Mouse (Mus musculus) bone marrow macrophage, adult 2 months (primary cell): Measurements from ENCODE around the gene Gm20388.

Experiments
- CTCF ChIP-seq: IDR thresholded peaks from 2 replicates; pipeline ENCODE4 v1.5.1; 2012; ENCODE audit warnings: low read depth, mild to moderate bottlenecking, low read length, moderate library complexity
- POLR2A ChIP-seq: IDR thresholded peaks from 2 replicates; pipeline ENCODE4 v1.6.1; 2012; ENCODE audit warnings: mild to moderate bottlenecking, low read depth, low read length, borderline replicate concordance

DNA sequence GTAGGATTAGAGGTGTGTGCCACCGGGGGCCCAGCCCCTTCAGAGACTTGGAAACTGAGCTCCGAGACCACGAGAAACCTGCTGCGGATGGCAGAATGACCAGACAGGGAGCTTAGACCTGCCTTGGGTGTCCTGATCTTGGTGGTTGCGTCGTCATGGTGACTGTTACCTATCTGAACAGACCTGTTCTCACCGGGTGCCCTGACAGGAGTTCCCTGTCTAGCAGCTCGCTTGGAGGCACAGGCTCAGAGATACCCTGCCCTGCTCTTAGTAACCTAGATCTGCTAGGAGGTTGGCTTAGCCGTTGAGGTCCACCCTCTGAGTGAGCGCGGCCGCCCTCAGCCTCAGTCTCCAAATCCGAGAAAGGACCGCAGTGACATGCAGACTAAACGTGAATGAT, 609.6 kb downstream of the Gm20388 start:
- TF ChIP-seq CTCF: no peak
- TF ChIP-seq POLR2A: no peak
